Mouse (Mus musculus) liver, embryonic 13.5 days (tissue): ENCODE results near the gene Otoa. TPM values are rescaled to one million over a fixed set of nuclear protein-coding genes. Genes with fewer than 3 reads are reported as not detected.

ENCODE experiments used
- ATAC-seq: fragments of 200-750 bp; cut with Nextera tagmentation; 2 replicates; pipeline ENCODE4 v1.8.0; 2017; ENCODE audit warnings: low read depth, mild to moderate bottlenecking, moderate number of reproducible peaks, moderate library complexity
- DNase-seq: peaks from one replicate; pipeline ENCODE4 v3.0.0; 2022
- H3K27ac ChIP-seq: fragments of 300-500 bp; sonication (generic); 2 replicates; pipeline ENCODE4 v1.5.1; 2015; ENCODE audit warnings: moderate library complexity, mild to moderate bottlenecking, inconsistent platforms
- H3K27me3 ChIP-seq: fragments of 300-500 bp; sonication (generic); 2 replicates; pipeline ENCODE4 v1.6.1; 2015; ENCODE audit warnings: mild to moderate bottlenecking, inconsistent platforms
- H3K36me3 ChIP-seq: fragments of 300-500 bp; sonication (generic); 2 replicates; pipeline ENCODE4 v1.6.1; 2015; ENCODE audit warnings: mild to moderate bottlenecking, inconsistent platforms
- H3K4me1 ChIP-seq: fragments of 300-500 bp; sonication (generic); replicated peaks from 2 replicates; pipeline ENCODE4 v1.6.1; 2015; ENCODE audit warnings: inconsistent platforms
- H3K4me2 ChIP-seq: fragments of 300-500 bp; sonication (generic); 2 replicates; pipeline ENCODE4 v1.6.1; 2015; ENCODE audit warnings: inconsistent platforms, mild to moderate bottlenecking, moderate library complexity
- H3K4me3 ChIP-seq: fragments of 300-500 bp; sonication (generic); replicated peaks from 2 replicates; pipeline ENCODE4 v1.5.1; 2015; ENCODE audit warnings: mild to moderate bottlenecking, inconsistent platforms
- H3K9ac ChIP-seq: fragments of 300-500 bp; sonication (generic); 2 replicates; pipeline ENCODE4 v1.6.1; 2015; ENCODE audit warnings: mild to moderate bottlenecking, inconsistent platforms
- H3K9me3 ChIP-seq: fragments of 300-500 bp; sonication (generic); replicated peaks from 2 replicates; pipeline ENCODE4 v1.6.1; 2016; ENCODE audit warnings: inconsistent platforms
- WGBS: fragments of 180-500 bp; shearing (Covaris S2); methylation state at CpG from one replicate; pipeline ENCODE4 v1.1.7; 2015; ENCODE audit not compliant: insufficient replicate concordance; 5-methylcytosine and 5-hydroxymethylcytosine counted together
- polyA plus RNA-seq: library from polyadenylated mRNA; unstranded; fragments of >200 nt; fragmentation: Nextera tagmentation; extraction: Ambion mirVana; gene quantifications from 2 replicates; pipeline ENCODE4 v1.2.1, GENCODE M21; 2015

Gene Otoa
- polyA plus RNA-seq, 1 experiment from 2014 or later: not detected

DNA sequence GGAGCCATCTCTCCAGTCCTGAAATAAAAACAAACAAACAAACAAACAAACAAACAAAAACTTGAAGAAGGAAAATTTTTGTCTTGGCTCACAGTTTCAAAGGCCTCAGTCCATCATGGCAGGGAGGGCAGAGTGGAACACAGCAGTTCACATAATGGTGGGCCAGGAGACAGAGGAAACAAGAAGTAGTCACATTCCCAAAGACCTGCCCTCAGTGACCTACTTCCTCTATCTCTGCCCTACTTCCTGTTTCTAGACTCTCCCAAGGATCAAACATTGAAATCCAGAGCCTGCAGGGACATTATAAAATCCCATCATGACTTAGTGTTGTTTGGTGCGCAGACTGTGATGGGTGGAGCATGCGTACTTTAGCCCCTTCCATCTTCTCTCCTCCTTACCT lies 49.4 kb downstream of the Otoa start:
- DNase-seq (no peak), ATAC-seq (no peak)
- Histone ChIP-seq H3K9ac (no peak overlapping the region), H3K36me3 (no peaks in the 10 kb centered on the region), H3K4me1 (no peaks in the 10 kb centered on the region), H3K27ac (no peak overlapping the region), H3K27me3 (no peaks in the 10 kb centered on the region), H3K4me3 (no peak overlapping the region), H3K9me3 (no peaks in the 10 kb centered on the region), H3K4me2 (no peak overlapping the region)
- WGBS: 85% methylated on average over 2 of the region's 2 CpGs

DNA sequence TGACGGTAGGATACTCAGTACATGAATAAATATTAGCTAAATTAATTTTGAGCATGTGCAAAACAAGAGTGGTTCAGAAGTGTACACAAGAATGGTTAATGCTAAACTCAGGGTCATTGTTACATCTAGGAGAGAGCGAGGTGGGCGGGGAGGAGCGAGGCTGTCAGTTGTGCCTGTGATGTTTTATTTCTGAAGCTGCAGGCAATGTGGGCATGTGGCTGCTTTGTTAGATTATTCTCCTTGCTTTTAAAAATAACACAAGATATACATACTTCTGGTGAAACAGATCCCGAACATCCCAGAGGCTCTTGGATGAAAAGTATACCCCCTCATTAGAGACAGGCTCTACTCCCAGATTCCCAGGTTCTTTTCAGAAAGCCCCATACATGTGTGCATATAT lies 59.8 kb downstream of the Otoa start:
- WGBS: 66% methylated on average over 5 of the region's 5 CpGs
- Histone ChIP-seq H3K4me2 (no peak overlapping the region), H3K9ac (no peak overlapping the region), H3K36me3 (no peaks in the 10 kb centered on the region), H3K4me3 (no peak overlapping the region), H3K9me3 (no peaks in the 10 kb centered on the region), H3K4me1 (no peaks in the 10 kb centered on the region), H3K27ac (no peak overlapping the region), H3K27me3 (no peaks in the 10 kb centered on the region)
- DNase-seq (no peak), ATAC-seq (no peak)

DNA sequence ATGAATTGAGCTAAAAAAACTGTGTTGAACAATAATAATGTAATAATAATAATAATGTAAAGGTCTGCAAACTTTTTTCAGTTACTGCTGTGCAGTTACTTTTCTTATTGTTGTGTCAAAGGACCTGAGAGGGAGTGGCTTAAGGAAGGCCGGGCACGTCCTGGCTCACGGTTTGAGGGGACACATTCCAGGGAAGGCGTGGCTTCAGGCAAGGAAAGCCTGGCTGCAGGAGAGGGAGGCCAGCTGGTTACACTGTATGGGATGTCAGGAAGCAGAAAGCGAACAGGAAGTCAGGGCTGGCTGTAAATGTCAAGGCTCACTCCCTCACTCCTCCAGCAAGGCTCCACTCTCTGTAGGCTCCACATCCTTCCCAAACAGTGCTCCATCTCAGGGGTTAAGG lies 69.2 kb downstream of the Otoa start:
- Histone ChIP-seq H3K27ac (no peak overlapping the region), H3K4me3 (no peak overlapping the region), H3K27me3 (no peaks in the 10 kb centered on the region), H3K9ac (no peak overlapping the region), H3K4me1 (no peaks in the 10 kb centered on the region), H3K4me2 (no peak overlapping the region), H3K36me3 (no peaks in the 10 kb centered on the region), H3K9me3 (no peaks in the 10 kb centered on the region)
- ATAC-seq (no peak), DNase-seq (no peak)
- WGBS: 64% methylated on average over 5 of the region's 5 CpGs

DNA sequence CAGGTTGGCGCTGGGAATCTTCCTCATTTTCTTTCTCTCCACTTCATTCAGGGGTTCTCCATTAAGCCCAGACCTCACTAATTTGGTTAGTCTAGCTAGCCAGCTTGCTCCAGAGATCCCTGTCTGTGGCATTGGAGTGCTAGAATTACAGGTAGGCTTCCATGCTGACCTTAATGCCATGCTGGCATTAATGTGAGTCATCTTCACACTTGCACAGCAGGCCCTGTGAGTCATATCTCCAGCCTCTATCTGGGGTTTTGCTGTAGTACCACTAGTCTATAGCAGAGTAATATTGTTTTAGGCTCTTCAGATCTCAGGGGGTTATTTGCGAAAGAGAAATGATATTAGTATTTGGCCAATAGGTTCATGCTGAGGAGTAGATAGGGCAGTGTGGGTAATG lies 70.7 kb downstream of the Otoa start:
- no peak overlapping the region for H3K4me3 ChIP-seq
- no peaks in the 10 kb centered on the region for H3K27me3 ChIP-seq
- no peak overlapping the region for H3K27ac ChIP-seq
- H3K4me1 ChIP-seq: no peaks in the 10 kb centered on the region
- no peak overlapping the region for H3K4me2 ChIP-seq
- no peaks in the 10 kb centered on the region for H3K9me3 ChIP-seq
- no peak for DNase-seq
- ATAC-seq: no peak
- H3K36me3 ChIP-seq: no peaks in the 10 kb centered on the region
- 81% methylated on average over 2 of the region's 2 CpGs for WGBS
- no peak overlapping the region for H3K9ac ChIP-seq

DNA sequence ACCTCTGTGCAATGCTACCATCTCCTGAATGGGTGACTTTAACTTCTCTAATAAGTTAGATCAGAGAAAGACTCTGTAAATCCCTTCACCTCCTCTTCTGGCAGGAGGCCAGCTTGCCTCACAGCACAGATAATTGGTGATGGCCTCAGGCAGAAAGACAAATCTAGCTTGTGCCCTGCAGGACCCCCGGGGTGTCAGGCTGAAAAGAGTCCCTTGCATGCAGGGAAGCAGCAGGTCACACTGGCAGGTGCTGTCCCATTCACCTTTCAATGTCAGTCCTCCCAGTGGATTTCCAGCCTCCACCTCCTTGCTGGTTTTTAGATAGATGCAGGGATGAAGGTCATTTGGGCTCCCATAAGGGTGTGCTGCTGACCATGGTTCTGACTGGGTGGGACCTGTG lies 84.2 kb downstream of the Otoa start:
- WGBS: 46% methylated on average over 1 of the region's 1 CpGs

DNA sequence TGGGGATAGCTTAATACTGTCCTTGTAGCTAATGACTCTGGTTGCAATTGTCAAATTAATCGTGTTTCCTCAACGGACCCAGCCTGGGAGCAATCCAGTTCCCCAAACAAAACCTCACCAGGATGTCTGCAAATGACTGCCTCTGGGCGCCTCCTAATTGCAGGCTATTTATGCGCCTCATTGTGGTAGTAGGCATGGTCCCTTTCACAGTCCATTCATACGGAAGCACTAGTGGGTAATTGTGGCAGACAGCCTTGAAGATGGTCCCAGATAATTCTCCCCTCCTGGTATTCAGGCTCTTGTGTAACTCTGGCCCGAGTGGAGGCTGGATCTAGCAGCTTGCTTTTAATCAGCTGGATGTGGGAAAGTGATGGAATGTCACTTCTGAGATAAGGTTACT lies 90.4 kb downstream of the Otoa start:
- Histone ChIP-seq H3K4me1 (no peaks in the 10 kb centered on the region), H3K9me3 (no peaks in the 10 kb centered on the region), H3K4me3 (no peak overlapping the region), H3K4me2 (no peak overlapping the region), H3K27ac (no peak overlapping the region), H3K9ac (no peak overlapping the region), H3K27me3 (no peaks in the 10 kb centered on the region), H3K36me3 (no peaks in the 10 kb centered on the region)
- DNase-seq (no peak), ATAC-seq (no peak)
- 12% methylated on average over 6 of the region's 6 CpGs for WGBS

More for the DNA sequence above, 84.2 kb downstream of the Otoa start:
- Histone ChIP-seq H3K9me3 (no peaks in the 10 kb centered on the region), H3K36me3 (no peaks in the 10 kb centered on the region), H3K9ac (no peak overlapping the region), H3K4me2 (no peak overlapping the region), H3K4me1 (no peaks in the 10 kb centered on the region), H3K27me3 (no peaks in the 10 kb centered on the region), H3K4me3 (no peak overlapping the region), H3K27ac (no peak overlapping the region)
- ATAC-seq (no peak), DNase-seq (no peak)

DNA sequence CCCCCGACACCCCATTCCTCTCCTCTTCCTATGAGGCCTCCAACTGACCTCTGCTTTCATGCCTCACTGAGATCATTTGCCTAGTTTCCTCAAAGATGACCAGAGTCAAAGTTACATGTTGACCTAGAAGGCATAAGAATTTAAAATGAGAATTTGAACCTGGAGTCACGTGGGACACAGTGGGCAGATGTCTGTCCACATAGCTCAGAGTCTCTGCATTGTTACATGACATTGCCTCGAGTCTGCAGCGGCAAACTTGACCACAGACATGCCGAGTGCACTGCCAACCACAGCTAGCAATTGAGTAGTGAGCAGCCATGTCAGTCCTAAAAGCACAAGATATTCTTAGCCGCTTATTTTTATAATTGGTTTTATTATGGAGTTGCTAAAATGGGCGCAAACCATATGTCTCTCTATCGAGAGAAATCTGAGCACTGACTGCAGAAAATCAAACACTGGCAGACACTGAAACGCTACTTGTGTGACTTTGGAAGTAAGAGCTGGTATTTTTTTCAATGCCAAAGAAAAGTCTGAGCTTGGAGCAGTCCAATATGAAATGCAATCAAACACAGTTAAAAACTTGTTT lies 105.8 kb downstream of the Otoa start:
- no peak for ATAC-seq
- Histone ChIP-seq H3K27ac (no peak overlapping the region), H3K27me3 (no peaks in the 10 kb centered on the region), H3K9me3 (no peaks in the 10 kb centered on the region), H3K4me1 (no peaks in the 10 kb centered on the region), H3K4me2 (no peak overlapping the region), H3K4me3 (no peak overlapping the region), H3K9ac (no peak overlapping the region), H3K36me3 (no peaks in the 10 kb centered on the region)
- no peak for DNase-seq
- WGBS: 59% methylated on average over 9 of the region's 9 CpGs

DNA sequence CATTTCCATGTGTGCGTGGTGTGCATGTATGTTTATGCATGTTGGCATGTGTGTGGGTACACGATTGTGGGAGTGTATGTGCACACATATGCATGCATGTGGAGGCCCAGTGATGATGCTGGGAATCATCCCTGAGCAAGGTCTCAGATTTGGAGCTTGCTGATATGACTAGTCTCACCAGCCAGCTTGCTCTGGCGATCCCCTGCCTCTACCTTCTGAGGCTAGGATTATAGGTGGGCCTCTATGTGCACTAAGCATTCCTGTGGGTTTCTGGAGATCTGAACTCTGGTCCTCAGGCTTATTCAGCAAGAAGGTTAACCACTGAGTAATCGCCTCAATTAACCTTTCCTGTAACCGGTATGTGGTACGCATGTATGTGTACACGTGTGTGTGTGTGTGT lies 107.5 kb downstream of the Otoa start:
- DNase-seq (no peak), ATAC-seq (no peak)
- H3K4me1 ChIP-seq: no peaks in the 10 kb centered on the region
- H3K27me3 ChIP-seq: no peaks in the 10 kb centered on the region
- H3K27ac ChIP-seq: no peak overlapping the region
- H3K9ac ChIP-seq: no peak overlapping the region
- H3K36me3 ChIP-seq: no peaks in the 10 kb centered on the region
- H3K4me3 ChIP-seq: no peak overlapping the region
- WGBS: 62% methylated on average over 7 of the region's 7 CpGs
- H3K4me2 ChIP-seq: no peak overlapping the region
- H3K9me3 ChIP-seq: no peaks in the 10 kb centered on the region

DNA sequence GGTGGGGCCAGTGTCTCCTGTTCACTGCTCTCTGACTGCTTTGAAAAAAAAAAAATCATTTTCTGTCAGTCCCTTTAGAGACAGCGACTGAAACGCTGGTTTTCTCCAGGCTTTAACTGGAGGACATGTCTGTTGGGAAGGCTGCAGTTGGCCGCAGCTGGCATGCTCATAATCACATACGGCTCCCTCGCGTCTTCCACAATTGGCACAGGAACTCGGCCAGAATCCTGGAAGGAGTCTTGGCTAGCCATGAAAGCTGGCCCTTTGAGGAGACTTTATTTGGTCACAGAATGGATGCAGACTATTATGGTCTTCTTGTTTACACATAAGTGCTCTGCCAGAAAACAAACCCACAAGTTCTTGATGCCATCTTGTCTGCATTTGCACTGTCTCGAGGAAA lies 117.5 kb downstream of the Otoa start:
- 63% methylated on average over 8 of the region's 8 CpGs for WGBS
- no peaks in the 10 kb centered on the region for H3K36me3 ChIP-seq

DNA sequence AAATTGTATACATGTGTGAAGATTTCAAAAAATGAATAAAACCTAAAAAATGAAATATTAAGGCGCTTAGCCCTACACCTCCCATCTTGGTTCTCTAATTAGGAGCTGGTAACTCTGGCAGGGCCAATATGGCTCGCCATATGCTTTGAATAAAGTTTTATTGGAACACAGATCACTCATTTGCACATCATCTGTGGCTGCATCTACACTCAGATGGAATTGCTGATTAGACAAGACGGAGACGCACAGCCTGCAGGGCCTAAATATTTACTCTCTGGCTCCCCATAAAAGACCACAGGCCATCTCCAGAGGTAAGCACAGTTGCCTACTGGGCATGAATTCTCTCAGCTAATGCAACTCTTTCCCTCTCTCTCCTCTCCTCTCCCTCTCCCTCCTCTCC lies 130.4 kb downstream of the Otoa start:
- no peak overlapping the region for H3K4me2 ChIP-seq
- H3K9ac ChIP-seq: no peak overlapping the region
- ATAC-seq: no peak
- no peaks in the 10 kb centered on the region for H3K4me1 ChIP-seq
- H3K9me3 ChIP-seq: no peaks in the 10 kb centered on the region
- no peak overlapping the region for H3K4me3 ChIP-seq
- 67% methylated on average over 4 of the region's 4 CpGs for WGBS
- H3K27ac ChIP-seq: no peak overlapping the region
- H3K36me3 ChIP-seq: no peaks in the 10 kb centered on the region
- H3K27me3 ChIP-seq: no peaks in the 10 kb centered on the region
- no peak for DNase-seq

More for the DNA sequence above, 117.5 kb downstream of the Otoa start:
- H3K27me3 ChIP-seq: no peaks in the 10 kb centered on the region
- H3K9ac ChIP-seq: no peak overlapping the region
- H3K4me1 ChIP-seq: no peaks in the 10 kb centered on the region
- DNase-seq: no peak
- H3K9me3 ChIP-seq: no peaks in the 10 kb centered on the region
- no peak overlapping the region for H3K4me2 ChIP-seq
- no peak for ATAC-seq
- H3K4me3 ChIP-seq: no peak overlapping the region
- no peak overlapping the region for H3K27ac ChIP-seq
